Mouse (Mus musculus) spleen, adult 2 months (tissue): ENCODE measurements around the gene Vps45.

Source experiments
- CTCF ChIP-seq: fragments of 200-500 bp; IDR thresholded peaks from 2 replicates; pipeline ENCODE4 v1.5.1; 2011; ENCODE audit warnings: mild to moderate bottlenecking, inconsistent platforms; ENCODE audit not compliant: insufficient read depth, insufficient read length, insufficient replicate concordance; ENCODE audit errors: extremely low read depth
- POLR2A ChIP-seq: fragments of 200-500 bp; IDR thresholded peaks from 2 replicates; pipeline ENCODE4 v1.6.1; 2011; ENCODE audit warnings: low read depth, low read length, inconsistent platforms

- TF ChIP-seq CTCF (no peak), POLR2A (no peak)
These were observed 39.9 kb upstream of the Vps45 start for GRCm38 (mm10) chr3:96098168-96098567.
